Mouse (Mus musculus): ENCODE measurements around the gene Dgki.

Gene Dgki

GRCm38 (mm10) chr6:37067357-37067756 is 232.6 kb downstream of the Dgki start:
- DNase-seq (ENCODE audit: low read depth, low spot score), result no peak

- no peak for DNase-seq (ENCODE audit: low read depth, low spot score)
These were observed 235.7 kb downstream of the Dgki start for GRCm38 (mm10) chr6:37064214-37064830.

- no peak for DNase-seq (ENCODE audit: low read depth, low spot score)
These were observed 236.7 kb downstream of the Dgki start for GRCm38 (mm10) chr6:37063266-37063665.

GRCm38 (mm10) chr6:37060114-37060513 is 239.9 kb downstream of the Dgki start:
- no peak for DNase-seq (ENCODE audit: low read depth, low spot score)

GRCm38 (mm10) chr6:37057957-37058356 is 242.0 kb downstream of the Dgki start:
- DNase-seq (ENCODE audit: low read depth, low spot score), result peak; percentile 9

GRCm38 (mm10) chr6:37057536-37057935 is 242.4 kb downstream of the Dgki start:
- DNase-seq (ENCODE audit: low read depth, low spot score), result no peak

- no peak for DNase-seq (ENCODE audit: low read depth, low spot score)
These were observed 244.3 kb downstream of the Dgki start for GRCm38 (mm10) chr6:37055634-37056033.

- DNase-seq (ENCODE audit: low read depth, low spot score), result no peak
These were observed 244.9 kb downstream of the Dgki start for GRCm38 (mm10) chr6:37055128-37055527.

- peak; percentile 39 for DNase-seq (ENCODE audit: low read depth, low spot score)
These were observed 245.5 kb downstream of the Dgki start for GRCm38 (mm10) chr6:37054435-37055020.

- DNase-seq (ENCODE audit: low read depth, low spot score), result no peak
These were observed 246.6 kb downstream of the Dgki start for GRCm38 (mm10) chr6:37053411-37053810.

- DNase-seq (ENCODE audit: low read depth, low spot score), result no peak
These were observed 248.3 kb downstream of the Dgki start for GRCm38 (mm10) chr6:37051652-37052051.

- DNase-seq (ENCODE audit: low read depth, low spot score), result no peak
These were observed 248.8 kb downstream of the Dgki start for GRCm38 (mm10) chr6:37051150-37051549.

GRCm38 (mm10) chr6:37047611-37048129 is 252.3 kb downstream of the Dgki start:
- DNase-seq (ENCODE audit: low read depth, low spot score), result no peak

GRCm38 (mm10) chr6:37046152-37046788 is 253.7 kb downstream of the Dgki start:
- peak; percentile 73 for DNase-seq (ENCODE audit: low read depth, low spot score)

GRCm38 (mm10) chr6:37044796-37045195 is 255.2 kb downstream of the Dgki start:
- no peak for DNase-seq (ENCODE audit: low read depth, low spot score)

- no peak for DNase-seq (ENCODE audit: low read depth, low spot score)
These were observed 261.5 kb downstream of the Dgki start for GRCm38 (mm10) chr6:37038444-37038843.

- DNase-seq (ENCODE audit: low read depth, low spot score), result peak; percentile 52
These were observed 262.7 kb downstream of the Dgki start for GRCm38 (mm10) chr6:37037115-37037908.

GRCm38 (mm10) chr6:37035681-37036080 is 264.3 kb downstream of the Dgki start:
- no peak for DNase-seq (ENCODE audit: low read depth, low spot score)

GRCm38 (mm10) chr6:37030986-37031385 is 269.0 kb downstream of the Dgki start:
- DNase-seq (ENCODE audit: low read depth, low spot score), result no peak

GRCm38 (mm10) chr6:37030402-37030801 is 269.6 kb downstream of the Dgki start:
- no peak for DNase-seq (ENCODE audit: low read depth, low spot score)

GRCm38 (mm10) chr6:37028841-37029240 is 271.1 kb downstream of the Dgki start:
- no peak for DNase-seq (ENCODE audit: low read depth, low spot score)

- no peak for DNase-seq (ENCODE audit: low read depth, low spot score)
These were observed 271.7 kb downstream of the Dgki start for GRCm38 (mm10) chr6:37028300-37028699.
